Mouse (Mus musculus) v-Abl transformed pro-B cells (cell line): ENCODE data around the gene A930004D18Rik.
"Not testable (repeated sequence)": the region's sequence is repeated elsewhere in the genome, so short reads cannot be mapped to it uniquely, and the experiment has no call there.

Source experiments
- in situ Hi-C, 2 experiments: fragments of 400-800 bp; cut with MboI; formaldehyde crosslinking; loops; one replicate each; pipeline ENCODE4 v1.15.1; 2025; ENCODE audit not compliant: unreplicated experiment in 2 of 2

A930004D18Rik gene

GRCm38 (mm10) chr2:17977645-17978044 lies 59.9 kb downstream of the A930004D18Rik start:
- in situ Hi-C loops = not testable (repeated sequence)

- in situ Hi-C loops = no loop called here
These were observed 61.8 kb downstream of the A930004D18Rik start for GRCm38 (mm10) chr2:17975601-17976327.
